Mouse (Mus musculus) hindbrain, postnatal 0 days (tissue): ENCODE results near the gene Ampd1. TPM values are rescaled to one million over a fixed set of nuclear protein-coding genes. Genes with fewer than 3 reads are reported as not detected.
A peak's percentile ranks its signal among the peaks of the same experiment; 100 is the strongest.

Experiments
- ATAC-seq: fragments of 200-750 bp; cut with Nextera tagmentation; 2 replicates; pipeline ENCODE4 v1.8.0; 2017; ENCODE audit warnings: mild to moderate bottlenecking, moderate TSS enrichment, moderate library complexity
- DNase-seq: peaks from one replicate; pipeline ENCODE4 v3.0.0-alpha.2; 2015; ENCODE audit warnings: low spot score
- H3K27ac ChIP-seq: fragments of 300-500 bp; sonication (generic); 2 replicates; pipeline ENCODE4 v1.5.1; 2014; ENCODE audit warnings: mild to moderate bottlenecking
- H3K27me3 ChIP-seq: fragments of 300-500 bp; sonication (generic); 2 replicates; pipeline ENCODE4 v1.6.1; 2014; ENCODE audit warnings: low read length, mixed read lengths; ENCODE audit not compliant: insufficient read depth
- H3K36me3 ChIP-seq: fragments of 300-500 bp; sonication (generic); 2 replicates; pipeline ENCODE4 v1.6.1; 2014; ENCODE audit warnings: low read length, mixed read lengths; ENCODE audit not compliant: insufficient read depth
- H3K4me1 ChIP-seq: fragments of 300-500 bp; sonication (generic); 2 replicates; pipeline ENCODE4 v1.6.1; 2014; ENCODE audit warnings: antibody characterized with exemption, low read length, mixed read lengths; ENCODE audit not compliant: insufficient read depth
- H3K4me2 ChIP-seq: fragments of 300-500 bp; sonication (generic); 2 replicates; pipeline ENCODE4 v1.6.1; 2014; ENCODE audit warnings: low read depth, mild to moderate bottlenecking, low read length, moderate library complexity, mixed read lengths
- H3K4me3 ChIP-seq: fragments of 300-500 bp; sonication (generic); 2 replicates; pipeline ENCODE4 v1.5.1; 2014; ENCODE audit warnings: low read length
- H3K9ac ChIP-seq: fragments of 300-500 bp; sonication (generic); replicated peaks from 2 replicates; pipeline ENCODE4 v1.6.1; 2014; ENCODE audit warnings: mild to moderate bottlenecking, low read length, moderate library complexity, mixed read lengths
- H3K9me3 ChIP-seq: fragments of 300-500 bp; sonication (generic); 2 replicates; pipeline ENCODE4 v1.6.1; 2016; ENCODE audit warnings: low read length, mixed read lengths
- CTCF ChIP-seq: IDR thresholded peaks from 2 replicates; pipeline ENCODE4 v1.5.1; 2016; ENCODE audit warnings: antibody characterized with exemption, control low read depth, low read depth
- WGBS: fragments of 180-500 bp; shearing (Covaris S2); extraction: QIAGEN DNeasy Blood & Tissue Kit; methylation state at CpG from one replicate; pipeline ENCODE4 v1.1.7; 2014; 5-methylcytosine and 5-hydroxymethylcytosine counted together
- polyA plus RNA-seq: library from polyadenylated mRNA; unstranded; fragments of >200 nt; fragmentation: Nextera tagmentation; extraction: Ambion mirVana; gene quantifications from 2 replicates; pipeline ENCODE4 v1.2.1, GENCODE M21; 2015
- total RNA-seq: library from RNA; depleted of rRNA; stranded (reverse); fragments of >200 nt; gene quantifications from 2 replicates; pipeline ENCODE4 v1.2.3, GENCODE M21; 2014

The Ampd1 gene
- total and polyA plus RNA-seq, 2 experiments from 2014 or later: 2.6 TPM; not detected in 1

DNA sequence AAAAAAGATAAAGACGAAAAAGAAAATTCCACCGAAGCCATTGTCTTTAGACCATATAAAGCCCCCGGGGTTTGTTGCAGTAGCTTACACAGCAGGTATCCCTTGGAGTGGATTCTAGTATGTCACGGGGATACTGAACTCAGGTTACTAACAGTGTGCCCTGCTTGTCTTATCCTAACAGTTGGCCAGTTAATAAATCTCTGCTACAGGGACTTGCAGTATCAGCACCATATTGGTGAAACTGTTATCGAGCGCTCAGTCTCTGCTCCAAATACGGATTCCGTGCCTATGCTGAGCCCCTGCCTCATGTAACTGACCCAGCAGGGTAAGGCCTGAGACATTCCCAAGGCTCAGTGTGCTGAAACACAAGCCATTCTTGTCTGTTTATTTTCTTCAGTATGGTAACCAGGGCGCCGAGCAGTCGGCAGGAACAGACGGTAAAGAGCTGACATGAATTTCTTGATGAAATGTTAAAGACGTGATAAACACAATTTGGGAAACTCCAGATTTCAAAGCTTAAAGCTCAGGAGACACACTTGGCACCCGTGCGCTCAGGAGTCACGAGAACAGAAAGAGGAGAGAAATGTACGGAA, 8.1 kb downstream of the Ampd1 start:
- Histone ChIP-seq H3K9me3 (no peaks in the 10 kb centered on the region), H3K36me3 (no peaks in the 10 kb centered on the region), H3K4me3 (no peak overlapping the region), H3K27me3 (no peaks in the 10 kb centered on the region), H3K9ac (no peak overlapping the region), H3K4me1 (no peaks in the 10 kb centered on the region), H3K27ac (no peak overlapping the region), H3K4me2 (no peak overlapping the region)
- no peak for DNase-seq
- 78% methylated on average over 17 of the region's 17 CpGs for WGBS
- no peak for ATAC-seq
- no peak for TF ChIP-seq CTCF

DNA sequence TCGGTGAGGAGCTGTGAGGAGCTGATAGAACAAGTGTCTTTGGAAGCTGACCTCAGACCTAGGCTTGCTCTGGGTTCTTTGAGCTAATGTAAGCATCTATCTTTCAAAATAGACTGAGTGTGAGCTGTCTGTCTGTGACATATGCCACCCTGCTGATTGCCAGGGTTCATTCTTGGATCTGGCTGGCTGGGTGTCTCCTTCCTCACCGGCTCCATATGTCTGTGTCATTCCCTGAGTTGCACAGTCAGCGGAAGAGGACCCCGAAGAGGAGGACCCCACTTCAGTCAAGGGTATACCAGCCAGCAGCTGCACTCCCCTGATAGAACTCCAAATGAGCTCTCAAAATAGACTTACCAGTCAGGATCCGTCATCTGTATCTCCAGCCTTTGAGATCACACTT, 8.9 kb downstream of the Ampd1 start:
- Histone ChIP-seq H3K4me3 (no peak overlapping the region), H3K36me3 (no peaks in the 10 kb centered on the region), H3K27me3 (no peaks in the 10 kb centered on the region), H3K4me1 (no peaks in the 10 kb centered on the region), H3K4me2 (no peak overlapping the region), H3K9me3 (no peaks in the 10 kb centered on the region), H3K27ac (no peak overlapping the region), H3K9ac (no peak overlapping the region)
- DNase-seq: no peak
- no peak for TF ChIP-seq CTCF
- 80% methylated on average over 5 of the region's 5 CpGs for WGBS
- no peak for ATAC-seq

DNA sequence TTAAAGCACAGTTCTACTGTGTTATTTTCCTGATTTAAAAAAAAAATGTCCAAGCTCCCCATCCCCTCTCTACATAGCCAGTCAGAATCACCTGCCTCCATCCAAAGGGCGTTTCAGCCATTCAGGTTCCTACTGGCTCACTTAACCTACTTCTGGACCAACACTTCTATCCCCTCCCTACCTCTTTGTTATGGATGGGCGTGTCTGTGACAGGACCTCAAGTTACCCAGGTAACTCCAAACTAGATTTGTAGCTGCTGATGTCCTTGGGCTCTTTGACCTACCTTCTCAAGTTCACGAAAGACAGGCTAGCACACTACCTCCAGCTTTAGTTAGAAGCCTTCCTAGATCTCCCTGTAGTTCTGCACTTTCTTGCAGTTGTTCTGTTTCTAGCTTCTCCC, 12.2 kb downstream of the Ampd1 start:
- Histone ChIP-seq H3K27me3 (no peaks in the 10 kb centered on the region), H3K9ac (no peak overlapping the region), H3K36me3 (no peaks in the 10 kb centered on the region), H3K4me2 (no peak overlapping the region), H3K27ac (no peak overlapping the region), H3K4me3 (no peak overlapping the region), H3K4me1 (no peaks in the 10 kb centered on the region), H3K9me3 (no peaks in the 10 kb centered on the region)
- 74% methylated on average over 3 of the region's 3 CpGs for WGBS
- ATAC-seq (no peak), DNase-seq (no peak)
- no peak for TF ChIP-seq CTCF

DNA sequence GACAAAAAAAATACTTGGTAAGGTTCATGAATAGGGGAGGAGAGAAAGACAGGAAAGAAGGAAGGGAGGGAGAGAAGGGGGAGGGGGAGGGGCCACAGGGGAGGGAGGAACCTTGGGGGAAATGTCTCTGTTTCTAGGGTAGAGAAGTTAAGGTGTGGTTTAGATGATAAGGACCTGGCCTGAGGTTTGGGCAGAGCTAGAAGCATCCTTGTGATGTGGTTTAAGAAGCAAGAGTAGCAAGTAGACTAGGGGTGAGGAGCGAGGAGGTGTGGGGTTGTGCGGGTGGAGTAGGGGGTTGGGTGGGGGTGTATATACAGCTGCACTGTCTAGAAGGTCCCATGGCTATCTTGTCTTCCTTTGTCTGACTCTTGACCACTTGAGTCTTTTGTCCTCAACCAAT, 17.9 kb downstream of the Ampd1 start:
- Histone ChIP-seq H3K9ac (no peak overlapping the region), H3K4me1 (no peaks in the 10 kb centered on the region), H3K4me3 (no peak overlapping the region), H3K27me3 (no peaks in the 10 kb centered on the region), H3K36me3 (no peaks in the 10 kb centered on the region), H3K9me3 (no peaks in the 10 kb centered on the region), H3K27ac (no peak overlapping the region), H3K4me2 (no peak overlapping the region)
- 100% methylated on average over 2 of the region's 2 CpGs for WGBS
- DNase-seq (no peak), ATAC-seq (no peak)
- no peak for TF ChIP-seq CTCF

DNA sequence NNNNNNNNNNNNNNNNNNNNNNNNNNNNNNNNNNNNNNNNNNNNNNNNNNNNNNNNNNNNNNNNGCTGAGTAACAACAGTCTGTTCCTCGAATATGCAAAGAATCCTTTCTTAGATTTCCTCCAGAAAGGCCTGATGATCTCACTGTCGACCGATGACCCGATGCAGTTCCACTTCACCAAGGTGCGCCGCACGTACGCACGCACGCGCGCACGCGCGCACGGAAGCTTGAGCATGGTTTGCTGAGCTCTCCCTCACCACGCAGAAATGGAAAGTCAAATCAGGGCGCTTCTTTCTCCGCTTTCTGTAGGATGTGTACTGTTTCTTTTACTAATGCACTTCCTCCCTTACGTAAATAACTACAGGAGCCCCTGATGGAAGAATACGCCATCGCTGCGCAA, 24.8 kb downstream of the Ampd1 start:
- ATAC-seq (no peak), DNase-seq (no peak)
- H3K4me3 ChIP-seq: no peak overlapping the region
- WGBS: 83% methylated on average over 23 of the region's 23 CpGs
- H3K9me3 ChIP-seq: no peaks in the 10 kb centered on the region
- no peaks in the 10 kb centered on the region for H3K27me3 ChIP-seq
- no peak overlapping the region for H3K9ac ChIP-seq
- no peak overlapping the region for H3K27ac ChIP-seq
- no peak overlapping the region for H3K4me2 ChIP-seq
- no peaks in the 10 kb centered on the region for H3K36me3 ChIP-seq
- H3K4me1 ChIP-seq: peaks cover 3% of the 10 kb centered on the region; the same call in 1 of the 2 replicates
- no peak for TF ChIP-seq CTCF

DNA sequence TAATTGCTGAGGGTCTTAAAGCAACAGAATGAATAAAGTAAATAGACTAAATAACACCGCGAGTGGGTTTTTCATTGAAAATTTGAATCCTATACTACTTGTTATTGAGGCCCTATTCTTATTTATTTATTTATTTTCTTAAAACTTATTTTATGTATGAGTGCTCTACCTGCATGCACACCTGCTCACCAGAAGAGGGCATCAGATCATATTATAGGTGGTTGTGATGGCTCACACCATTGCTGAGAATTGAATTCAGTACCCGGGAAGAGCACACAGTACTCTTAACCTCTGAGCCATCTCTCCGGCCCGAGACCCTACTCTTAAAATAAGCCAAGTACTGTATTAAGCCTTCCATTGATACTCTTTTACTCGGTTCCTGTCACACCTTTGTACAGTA, 25.9 kb downstream of the Ampd1 start:
- no peaks in the 10 kb centered on the region for H3K9me3 ChIP-seq
- WGBS: 83% methylated on average over 6 of the region's 6 CpGs
- peaks cover 3% of the 10 kb centered on the region; the same call in 1 of the 2 replicates for H3K4me1 ChIP-seq
- H3K9ac ChIP-seq: no peak overlapping the region
- H3K27me3 ChIP-seq: no peaks in the 10 kb centered on the region
- H3K4me2 ChIP-seq: no peak overlapping the region
- DNase-seq (no peak), ATAC-seq (no peak)
- H3K4me3 ChIP-seq: no peak overlapping the region
- peak; percentile 24; the same call in 1 of the 2 replicates for TF ChIP-seq CTCF
- H3K36me3 ChIP-seq: no peaks in the 10 kb centered on the region
- H3K27ac ChIP-seq: no peak overlapping the region

DNA sequence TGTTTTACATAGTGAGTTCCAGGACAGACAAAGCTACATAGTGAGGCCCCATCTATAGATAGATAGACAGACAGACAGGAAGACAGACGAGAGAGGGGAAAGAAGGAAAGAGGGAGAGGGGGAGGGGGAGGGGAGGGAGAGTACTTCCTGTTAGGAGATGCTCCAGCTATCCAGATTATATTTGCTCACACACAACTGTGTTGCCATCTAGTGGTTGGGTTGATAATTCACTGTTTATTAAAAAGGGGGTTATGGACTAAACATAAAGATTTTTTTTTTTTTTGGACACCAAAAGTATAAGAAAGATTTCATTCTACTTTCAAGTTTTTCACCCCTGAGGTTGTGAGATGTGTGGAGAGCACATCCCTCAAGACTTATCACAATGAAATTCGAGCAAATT, 26.9 kb downstream of the Ampd1 start:
- Histone ChIP-seq H3K9me3 (no peaks in the 10 kb centered on the region), H3K36me3 (no peaks in the 10 kb centered on the region), H3K4me1 (peaks cover 3% of the 10 kb centered on the region; the same call in 1 of the 2 replicates), H3K27me3 (no peaks in the 10 kb centered on the region), H3K9ac (no peak overlapping the region), H3K27ac (no peak overlapping the region), H3K4me3 (no peak overlapping the region), H3K4me2 (no peak overlapping the region)
- ATAC-seq: no peak
- no peak for DNase-seq
- WGBS: 72% methylated on average over 2 of the region's 2 CpGs
- 0 out of 2 replicates have a peak, but pooled peaks have one; percentile 10 for TF ChIP-seq CTCF
